Mouse (Mus musculus) gastrocnemius, postnatal 10 days (tissue): Measurements from ENCODE around the gene Ryr2. TPM values are rescaled to one million over a fixed set of nuclear protein-coding genes. Genes with fewer than 3 reads are reported as not detected.
"Not testable (repeated sequence)": the region's sequence is repeated elsewhere in the genome, so short reads cannot be mapped to it uniquely, and the experiment has no call there.

Source experiments
- DNase-seq: peaks from one replicate; pipeline ENCODE4 v3.0.0; 2021; ENCODE audit warnings: mixed read lengths
- total RNA-seq, 2 experiments: library from RNA; stranded (reverse); gene quantifications; 2 replicates each; pipeline ENCODE4 v1.2.3; 2021

The Ryr2 gene
- total RNA-seq, 2 experiments from 2014 or later, result 0.33 to 0.75 TPM

DNA sequence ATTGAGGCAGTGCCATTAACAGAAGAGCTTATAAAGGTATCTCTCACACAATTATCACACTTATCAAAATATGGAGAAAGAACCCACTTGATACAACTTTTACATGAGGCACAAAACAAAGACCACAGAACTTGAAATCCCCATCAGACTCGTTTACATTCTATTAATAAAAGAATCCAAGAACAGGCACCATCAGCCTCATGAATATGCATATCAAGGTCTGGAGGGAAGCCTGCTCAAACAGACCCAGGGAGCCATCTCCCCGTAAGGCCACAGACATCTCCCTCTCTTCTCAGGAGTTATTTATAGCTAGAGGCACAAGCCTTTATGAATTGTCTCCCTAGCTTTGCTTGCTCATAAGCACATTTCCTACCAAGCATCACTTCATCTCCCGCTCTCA lies 227.7 kb downstream of the Ryr2 start:
- DNase-seq, result no peak

GRCm38 (mm10) chr13:11874852-11875251 lies 231.9 kb downstream of the Ryr2 start:
- no peak for DNase-seq

DNA sequence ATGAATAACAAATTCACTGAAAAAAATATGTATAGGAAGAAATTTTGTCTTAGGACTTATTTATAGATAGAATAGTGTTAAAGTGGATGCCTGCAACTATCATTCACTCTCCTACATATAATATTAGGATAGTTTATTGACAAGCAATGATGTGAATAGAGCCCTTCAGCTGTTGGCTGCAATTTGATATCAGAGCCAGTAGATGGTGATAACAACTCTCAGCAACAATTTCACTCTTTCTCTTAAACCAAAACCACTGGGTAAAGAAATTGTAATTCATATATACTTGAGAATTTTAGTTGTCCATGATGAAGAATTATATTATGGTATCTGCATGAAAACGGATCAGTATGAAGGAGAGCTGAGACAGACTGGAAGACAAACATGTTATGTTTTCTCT lies 236.8 kb downstream of the Ryr2 start:
- no peak for DNase-seq

DNA sequence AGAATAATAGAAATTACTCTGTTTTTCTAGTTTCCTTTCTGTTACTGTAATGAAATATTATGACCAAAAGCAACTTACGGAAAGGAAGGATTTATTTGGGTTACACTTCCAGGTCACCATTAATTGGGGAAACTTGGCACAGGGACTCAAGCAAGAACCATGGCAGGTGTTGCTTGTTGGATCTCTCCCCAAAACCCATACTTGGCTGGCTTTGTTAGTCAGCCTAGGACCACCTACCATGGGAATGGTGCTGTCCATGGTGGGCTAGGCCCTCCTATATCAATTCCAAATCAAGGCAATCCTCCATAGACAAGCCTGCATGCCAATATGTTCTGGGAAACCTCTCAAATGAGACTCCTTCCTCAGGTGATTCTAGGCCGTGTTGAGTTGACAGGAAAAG lies 237.3 kb downstream of the Ryr2 start:
- DNase-seq, result no peak

GRCm38 (mm10) chr13:11868979-11869378 lies 237.8 kb downstream of the Ryr2 start:
- no peak for DNase-seq

DNA sequence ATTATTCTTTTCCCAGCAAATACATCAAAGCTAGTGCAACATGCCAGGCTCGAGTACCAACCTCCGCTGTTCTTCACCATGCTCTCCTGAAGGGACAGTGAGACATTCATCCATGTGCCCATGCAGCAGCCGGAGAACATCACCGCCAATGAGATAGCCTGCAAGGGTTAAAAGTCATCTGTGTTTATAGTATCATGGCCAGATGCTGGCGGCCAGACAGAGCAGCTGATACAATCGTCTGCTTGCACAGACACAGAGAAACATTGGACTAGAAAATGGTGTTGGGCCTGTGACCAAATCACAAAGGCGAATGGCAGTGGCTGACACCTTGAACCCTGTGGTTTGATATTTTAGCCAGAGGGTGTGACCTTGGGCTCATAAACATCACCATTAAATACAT lies 238.7 kb downstream of the Ryr2 start:
- DNase-seq, result no peak

DNA sequence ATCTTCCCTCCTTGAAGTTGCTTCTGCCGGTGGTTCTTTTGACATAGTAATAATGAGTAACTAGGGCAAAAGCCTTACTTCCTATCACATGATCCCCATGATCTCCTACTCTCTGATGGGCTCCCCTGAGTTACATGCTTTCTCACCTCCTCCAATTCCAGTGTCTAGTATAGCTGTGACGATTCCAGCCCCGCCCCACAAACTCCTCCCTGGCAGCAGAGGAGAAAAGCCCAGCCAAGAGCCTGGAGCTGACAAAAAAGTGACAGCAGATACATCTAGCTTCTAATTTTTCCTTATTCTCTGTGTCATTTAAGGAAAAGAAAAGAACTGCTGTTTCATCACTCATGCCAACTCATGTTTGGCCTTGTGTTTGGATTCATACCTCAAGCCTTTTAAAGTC lies 241.5 kb downstream of the Ryr2 start:
- DNase-seq, result no peak

GRCm38 (mm10) chr13:11851691-11852090 lies 255.1 kb downstream of the Ryr2 start:
- no peak for DNase-seq

- no peak for DNase-seq
Measured at GRCm38 (mm10) chr13:11843889-11844288, 262.9 kb downstream of the Ryr2 start.

DNA sequence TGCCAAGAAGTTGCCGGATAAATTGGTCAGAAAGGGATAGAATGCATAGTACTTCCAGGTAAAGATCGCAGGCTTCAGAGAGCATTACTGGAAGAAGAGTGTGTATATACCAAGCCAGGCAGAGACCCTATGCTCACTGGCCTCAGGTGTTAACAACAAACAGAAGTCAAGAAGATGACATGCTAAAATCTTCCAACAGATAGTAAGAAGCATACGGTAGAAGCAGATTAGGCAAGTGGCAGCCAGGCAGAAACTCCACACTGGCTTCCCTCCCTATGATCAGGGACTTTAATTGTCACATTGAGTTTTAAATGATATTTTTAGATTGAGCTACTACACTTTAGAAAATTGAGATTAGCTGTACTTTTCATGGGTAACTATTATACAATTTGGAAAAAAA lies 268.9 kb downstream of the Ryr2 start:
- no peak for DNase-seq

GRCm38 (mm10) chr13:11837152-11837551 lies 269.6 kb downstream of the Ryr2 start:
- no peak for DNase-seq

DNA sequence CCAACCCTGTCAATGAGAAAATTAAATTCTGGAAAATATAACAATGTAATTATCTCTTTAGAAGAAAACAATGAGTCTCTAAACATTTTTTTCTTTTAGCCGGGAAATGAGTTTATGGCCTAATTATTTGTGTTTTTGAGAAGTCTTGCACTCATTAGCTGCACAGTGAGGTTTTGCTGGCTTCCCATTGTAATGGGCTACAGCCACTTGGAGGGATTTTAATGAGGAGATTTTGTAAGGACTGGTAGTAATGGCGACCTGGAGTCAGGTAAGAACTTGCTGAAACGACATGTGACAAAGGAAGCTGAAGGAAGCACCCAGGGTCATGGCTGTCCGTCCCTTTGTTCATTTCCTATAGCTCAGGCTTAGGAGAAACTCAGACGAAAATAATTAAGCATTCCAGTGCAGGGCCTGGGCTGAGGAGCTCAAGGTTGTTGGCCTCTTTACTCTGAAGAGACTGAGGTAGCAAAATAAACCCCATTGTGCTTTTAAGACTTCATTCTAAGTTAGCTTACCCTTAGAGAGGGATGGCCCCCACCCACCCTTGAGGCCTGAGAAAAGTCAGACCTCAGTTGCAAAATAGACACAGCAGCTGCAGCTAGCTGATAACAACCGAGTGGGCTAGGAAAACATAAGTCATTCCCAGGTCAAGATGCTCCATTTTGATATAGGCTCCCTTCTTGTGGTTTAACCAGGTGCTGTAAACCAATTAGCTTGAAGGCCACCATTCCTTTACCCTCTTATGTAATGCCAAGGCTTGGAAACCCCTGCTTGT lies 270.3 kb downstream of the Ryr2 start:
- DNase-seq, result no peak

GRCm38 (mm10) chr13:11831210-11831609 lies 275.5 kb downstream of the Ryr2 start:
- DNase-seq, result no peak

GRCm38 (mm10) chr13:11825563-11826226 lies 281.1 kb downstream of the Ryr2 start:
- no peak for DNase-seq

- no peak for DNase-seq
Measured at GRCm38 (mm10) chr13:11818723-11819122, 288.0 kb downstream of the Ryr2 start.

GRCm38 (mm10) chr13:11809365-11809764 lies 297.4 kb downstream of the Ryr2 start:
- not testable (repeated sequence) for DNase-seq

GRCm38 (mm10) chr13:11792536-11792935 lies 314.2 kb downstream of the Ryr2 start:
- no peak for DNase-seq

DNA sequence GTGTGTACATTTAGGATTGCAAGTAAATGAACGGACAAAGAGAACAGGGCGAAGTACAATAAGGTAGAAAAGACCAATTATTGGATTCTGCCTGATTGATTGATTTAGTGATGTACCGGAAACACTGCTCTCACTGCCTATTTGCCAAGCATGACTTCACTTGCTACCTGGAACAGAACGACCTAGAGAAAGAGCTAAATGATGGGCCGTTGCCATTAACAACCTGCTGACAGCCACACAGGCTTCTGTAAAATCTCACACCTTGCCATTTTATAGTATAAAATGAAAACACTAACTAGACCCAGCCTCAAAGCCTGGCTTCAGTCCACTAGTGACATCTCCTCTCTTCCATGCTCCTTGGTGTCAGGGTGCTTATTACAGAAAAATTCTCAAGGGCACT lies 316.2 kb downstream of the Ryr2 start:
- no peak for DNase-seq

GRCm38 (mm10) chr13:11782411-11783155 lies 324.2 kb downstream of the Ryr2 start:
- no peak for DNase-seq

DNA sequence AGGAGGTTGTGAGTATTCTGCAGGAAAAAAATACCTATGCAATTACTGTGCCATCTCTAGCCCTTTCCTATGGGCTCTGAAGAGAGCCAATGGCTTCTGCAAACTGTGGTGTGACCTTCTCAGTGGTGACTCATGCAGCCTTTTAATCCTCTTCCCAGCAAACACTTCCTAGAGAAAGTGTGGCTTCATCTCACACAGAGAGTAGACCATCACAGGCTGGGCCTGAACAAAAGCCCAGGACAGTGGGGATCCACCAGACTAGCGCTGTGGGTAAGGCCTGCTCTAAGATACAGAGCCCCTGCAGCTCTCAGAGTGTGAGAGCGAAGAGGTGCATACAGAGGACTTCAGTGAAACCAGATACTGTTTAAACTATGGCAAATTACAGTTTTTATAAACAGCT lies 325.7 kb downstream of the Ryr2 start:
- no peak for DNase-seq

DNA sequence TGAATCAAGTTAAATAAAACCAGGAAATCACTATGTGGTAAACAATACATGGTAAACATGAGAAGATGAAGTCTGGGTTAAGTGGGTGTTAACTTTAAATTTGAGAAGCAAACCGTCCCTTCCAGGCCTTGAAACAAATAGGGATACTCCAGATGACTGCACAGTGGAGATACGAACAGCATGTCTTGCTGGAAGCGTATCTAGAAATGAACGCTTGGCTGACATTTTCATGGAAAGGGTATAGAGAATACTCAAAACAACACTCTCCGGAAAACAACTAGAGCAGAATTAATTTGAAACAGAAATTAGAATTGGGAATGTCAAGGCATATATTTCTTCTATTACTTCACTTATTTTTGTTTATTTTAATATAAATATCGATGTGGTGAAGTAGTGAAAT lies 329.0 kb downstream of the Ryr2 start:
- DNase-seq, result no peak

DNA sequence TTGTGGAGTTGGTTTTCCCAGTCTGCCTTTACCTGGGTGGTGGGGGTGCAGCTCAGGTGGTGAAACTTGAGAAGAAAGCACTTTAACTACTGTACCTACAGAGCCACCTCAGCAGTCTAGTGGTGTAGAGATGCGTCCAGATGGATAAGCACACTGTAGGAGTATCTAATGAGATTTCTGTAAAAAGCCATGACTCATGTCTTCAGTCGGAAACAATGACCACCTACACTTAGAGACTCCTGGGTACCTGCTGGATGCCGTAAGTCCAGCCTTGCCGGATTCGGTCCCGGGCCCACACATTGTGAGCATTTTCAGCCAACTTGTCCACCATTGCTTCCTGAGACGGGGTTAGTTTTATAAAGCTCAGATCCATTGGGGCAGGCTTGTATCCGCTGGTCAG lies 334.6 kb downstream of the Ryr2 start:
- DNase-seq, result no peak

- DNase-seq, result no peak
Measured at GRCm38 (mm10) chr13:11766899-11767298, 339.8 kb downstream of the Ryr2 start.
